Mouse (Mus musculus): ENCODE results near the gene Alg12. TPM values are rescaled to one million over a fixed set of nuclear protein-coding genes. Genes with fewer than 3 reads are reported as not detected.
A peak's percentile ranks its signal among the peaks of the same experiment; 100 is the strongest.

Gene Alg12
- polyA plus RNA-seq, 1 experiment from 2014 or later = 12.2 TPM

- 35% methylated on average over 10 of the region's 10 CpGs for WGBS
- Histone ChIP-seq H3K9ac (no peak overlapping the region), H3K9me3 (no peaks in the 10 kb centered on the region), H3K4me2 (replicated peaks) (no peak overlapping the region), H3K27me3 (no peaks in the 10 kb centered on the region), H3K36me3 (no peaks in the 10 kb centered on the region), H3K27ac (peak overlapping the region; percentile 36; the same call in 1 of the 2 replicates), H3K4me1 (peaks cover 19% of the 10 kb centered on the region), H3K4me3 (no peak overlapping the region)
- no peak for ATAC-seq (ENCODE audit: insufficient number of reproducible peaks, insufficient read depth, low FRiP score, low TSS enrichment)
Measured at GRCm38 (mm10) chr15:88840126-88840525, 21.0 kb upstream of the Alg12 start.

- Histone ChIP-seq H3K9me3 (no peaks in the 10 kb centered on the region), H3K9ac (no peak overlapping the region), H3K4me2 (replicated peaks) (peak overlapping the region; percentile 9), H3K4me3 (no peak overlapping the region), H3K36me3 (no peaks in the 10 kb centered on the region), H3K4me1 (peaks cover 19% of the 10 kb centered on the region), H3K27ac (peak overlapping the region; percentile 14; the same call in 1 of the 2 replicates), H3K27me3 (no peaks in the 10 kb centered on the region)
- 14% methylated on average over 9 of the region's 9 CpGs for WGBS
- peak; percentile 74; the same call in 1 of the 2 replicates for ATAC-seq (ENCODE audit: insufficient number of reproducible peaks, insufficient read depth, low FRiP score, low TSS enrichment)
Measured at GRCm38 (mm10) chr15:88839271-88839670, 20.2 kb upstream of the Alg12 start.

GRCm38 (mm10) chr15:88837977-88838376, 18.9 kb upstream of the Alg12 start:
- peak overlapping the region; percentile 47 for H3K9ac ChIP-seq
- H3K4me3 ChIP-seq = peak overlapping the region; percentile 40
- H3K27me3 ChIP-seq = no peaks in the 10 kb centered on the region
- H3K27ac ChIP-seq = no peak overlapping the region
- H3K9me3 ChIP-seq = no peaks in the 10 kb centered on the region
- ATAC-seq (ENCODE audit: insufficient number of reproducible peaks, insufficient read depth, low FRiP score, low TSS enrichment) = no peak
- peaks cover 16% of the 10 kb centered on the region for H3K4me1 ChIP-seq
- H3K36me3 ChIP-seq = no peaks in the 10 kb centered on the region
- peak overlapping the region; percentile 79 for H3K4me2 ChIP-seq (replicated peaks)
- WGBS = 1% methylated on average over 11 of the region's 11 CpGs

GRCm38 (mm10) chr15:88837199-88837932, 18.2 kb upstream of the Alg12 start:
- under 1% methylated on average over 30 of the region's 39 CpGs for WGBS
- no peak for ATAC-seq (ENCODE audit: insufficient number of reproducible peaks, insufficient read depth, low FRiP score, low TSS enrichment)
- peak overlapping the region; percentile 40 for H3K4me3 ChIP-seq
- H3K9me3 ChIP-seq = no peaks in the 10 kb centered on the region
- H3K27ac ChIP-seq = no peak overlapping the region
- no peaks in the 10 kb centered on the region for H3K36me3 ChIP-seq
- H3K27me3 ChIP-seq = no peaks in the 10 kb centered on the region
- peak overlapping the region; percentile 47 for H3K9ac ChIP-seq
- H3K4me2 ChIP-seq (replicated peaks) = peak overlapping the region; percentile 79
- peaks cover 16% of the 10 kb centered on the region for H3K4me1 ChIP-seq

GRCm38 (mm10) chr15:88836571-88836970, 17.5 kb upstream of the Alg12 start:
- ATAC-seq (ENCODE audit: insufficient number of reproducible peaks, insufficient read depth, low FRiP score, low TSS enrichment) = no peak
- Histone ChIP-seq H3K9ac (no peak overlapping the region), H3K9me3 (no peaks in the 10 kb centered on the region), H3K4me1 (peaks cover 16% of the 10 kb centered on the region), H3K4me3 (no peak overlapping the region; the same call in 1 of the 2 replicates), H3K36me3 (no peaks in the 10 kb centered on the region), H3K4me2 (replicated peaks) (peak overlapping the region; percentile 79; the same call in 1 of the 2 replicates), H3K27ac (no peak overlapping the region), H3K27me3 (no peaks in the 10 kb centered on the region)
- 55% methylated on average over 5 of the region's 5 CpGs for WGBS

GRCm38 (mm10) chr15:88836031-88836430, 16.9 kb upstream of the Alg12 start:
- WGBS = 76% methylated on average over 6 of the region's 6 CpGs
- Histone ChIP-seq H3K9me3 (no peaks in the 10 kb centered on the region), H3K36me3 (no peaks in the 10 kb centered on the region), H3K4me1 (peaks cover 16% of the 10 kb centered on the region), H3K9ac (no peak overlapping the region), H3K27me3 (no peaks in the 10 kb centered on the region), H3K4me2 (replicated peaks) (no peak overlapping the region), H3K27ac (no peak overlapping the region), H3K4me3 (no peak overlapping the region)
- ATAC-seq (ENCODE audit: insufficient number of reproducible peaks, insufficient read depth, low FRiP score, low TSS enrichment) = no peak

- Histone ChIP-seq H3K27ac (no peak overlapping the region), H3K4me3 (no peak overlapping the region), H3K4me2 (replicated peaks) (no peak overlapping the region), H3K9ac (no peak overlapping the region), H3K4me1 (peaks cover 5% of the 10 kb centered on the region; the same call in 1 of the 2 replicates), H3K36me3 (no peaks in the 10 kb centered on the region), H3K27me3 (no peaks in the 10 kb centered on the region), H3K9me3 (no peaks in the 10 kb centered on the region)
- no peak for ATAC-seq (ENCODE audit: insufficient number of reproducible peaks, insufficient read depth, low FRiP score, low TSS enrichment)
- 73% methylated on average over 9 of the region's 9 CpGs for WGBS
Measured at GRCm38 (mm10) chr15:88832536-88832935, 13.4 kb upstream of the Alg12 start.

GRCm38 (mm10) chr15:88831482-88831881, 12.4 kb upstream of the Alg12 start:
- no peak overlapping the region for H3K9ac ChIP-seq
- H3K27me3 ChIP-seq = no peaks in the 10 kb centered on the region
- H3K4me1 ChIP-seq = no peaks in the 10 kb centered on the region; the same call in 1 of the 2 replicates
- no peak overlapping the region for H3K4me2 ChIP-seq (replicated peaks)
- H3K36me3 ChIP-seq = 0 out of 2 replicates have a peak, but pooled peaks cover 2% of the 10 kb centered on the region
- H3K27ac ChIP-seq = no peak overlapping the region
- ATAC-seq (ENCODE audit: insufficient number of reproducible peaks, insufficient read depth, low FRiP score, low TSS enrichment) = no peak
- no peak overlapping the region for H3K4me3 ChIP-seq
- whole genome bisulfite sequencing = 67% methylated on average over 5 of the region's 5 CpGs
- H3K9me3 ChIP-seq = no peaks in the 10 kb centered on the region

GRCm38 (mm10) chr15:88830696-88831095, 11.6 kb upstream of the Alg12 start:
- H3K9me3 ChIP-seq = no peaks in the 10 kb centered on the region
- peaks cover 10% of the 10 kb centered on the region for H3K36me3 ChIP-seq
- no peak for ATAC-seq (ENCODE audit: insufficient number of reproducible peaks, insufficient read depth, low FRiP score, low TSS enrichment)
- no peak overlapping the region for H3K4me2 ChIP-seq (replicated peaks)
- no peak overlapping the region for H3K27ac ChIP-seq
- 77% methylated on average over 5 of the region's 5 CpGs for WGBS
- no peaks in the 10 kb centered on the region; the same call in 1 of the 2 replicates for H3K4me1 ChIP-seq
- no peaks in the 10 kb centered on the region for H3K27me3 ChIP-seq
- H3K9ac ChIP-seq = no peak overlapping the region
- H3K4me3 ChIP-seq = no peak overlapping the region

- H3K27ac ChIP-seq = no peak overlapping the region
- no peak overlapping the region for H3K4me3 ChIP-seq
- H3K4me1 ChIP-seq = no peaks in the 10 kb centered on the region; the same call in 1 of the 2 replicates
- no peaks in the 10 kb centered on the region for H3K27me3 ChIP-seq
- 76% methylated on average over 6 of the region's 6 CpGs for WGBS
- no peak overlapping the region for H3K9ac ChIP-seq
- no peak for ATAC-seq (ENCODE audit: insufficient number of reproducible peaks, insufficient read depth, low FRiP score, low TSS enrichment)
- peaks cover 17% of the 10 kb centered on the region for H3K36me3 ChIP-seq
- H3K9me3 ChIP-seq = no peaks in the 10 kb centered on the region
- no peak overlapping the region for H3K4me2 ChIP-seq (replicated peaks)
Measured at GRCm38 (mm10) chr15:88829791-88830440, 10.8 kb upstream of the Alg12 start.

GRCm38 (mm10) chr15:88828800-88829705, 9.9 kb upstream of the Alg12 start:
- Histone ChIP-seq H3K36me3 (peaks cover 26% of the 10 kb centered on the region), H3K27ac (no peak overlapping the region), H3K4me1 (no peaks in the 10 kb centered on the region; the same call in 1 of the 2 replicates), H3K9ac (no peak overlapping the region), H3K4me2 (replicated peaks) (no peak overlapping the region), H3K9me3 (no peaks in the 10 kb centered on the region), H3K27me3 (no peaks in the 10 kb centered on the region), H3K4me3 (no peak overlapping the region)
- ATAC-seq (ENCODE audit: insufficient number of reproducible peaks, insufficient read depth, low FRiP score, low TSS enrichment) = peak; percentile 86
- 61% methylated on average over 17 of the region's 17 CpGs for WGBS
